Mouse (Mus musculus) limb, embryonic 12.5 days (tissue): Measurements from ENCODE around the gene Hspa1l. TPM values are rescaled to one million over a fixed set of nuclear protein-coding genes. Genes with fewer than 3 reads are reported as not detected.
"Not testable (repeated sequence)": the region's sequence is repeated elsewhere in the genome, so short reads cannot be mapped to it uniquely, and the experiment has no call there.

Experiments used
- ATAC-seq: fragments of 200-750 bp; cut with Nextera tagmentation; 2 replicates; pipeline ENCODE4 v1.8.0; 2017; ENCODE audit warnings: low read depth, moderate TSS enrichment; ENCODE audit not compliant: insufficient number of reproducible peaks, insufficient read depth, low FRiP score, low TSS enrichment
- H3K27ac ChIP-seq: fragments of 300-500 bp; sonication (generic); 2 replicates; pipeline ENCODE4 v1.5.1; 2016; ENCODE audit warnings: mild to moderate bottlenecking, moderate library complexity
- H3K27me3 ChIP-seq: fragments of 300-500 bp; sonication (generic); 2 replicates; pipeline ENCODE4 v1.6.1; 2016; ENCODE audit warnings: mild to moderate bottlenecking, moderate library complexity
- H3K36me3 ChIP-seq: fragments of 300-500 bp; sonication (generic); 2 replicates; pipeline ENCODE4 v1.6.1; 2016; ENCODE audit warnings: mild to moderate bottlenecking, moderate library complexity
- H3K4me1 ChIP-seq: fragments of 300-500 bp; sonication (generic); replicated peaks from 2 replicates; pipeline ENCODE4 v1.6.1; 2016
- H3K4me2 ChIP-seq: fragments of 300-500 bp; sonication (generic); 2 replicates; pipeline ENCODE4 v1.6.1; 2016; ENCODE audit warnings: mild to moderate bottlenecking, moderate library complexity
- H3K4me3 ChIP-seq: fragments of 300-500 bp; sonication (generic); replicated peaks from 2 replicates; pipeline ENCODE4 v1.5.1; 2016; ENCODE audit warnings: mild to moderate bottlenecking
- H3K9ac ChIP-seq: fragments of 300-500 bp; sonication (generic); replicated peaks from 2 replicates; pipeline ENCODE4 v1.6.1; 2016; ENCODE audit warnings: mild to moderate bottlenecking, moderate library complexity
- H3K9me3 ChIP-seq: fragments of 300-500 bp; sonication (generic); 2 replicates; pipeline ENCODE4 v1.6.1; 2016; ENCODE audit warnings: mild to moderate bottlenecking, moderate library complexity
- WGBS: fragments of 180-500 bp; shearing (Covaris S2); methylation state at CpG from one replicate; pipeline ENCODE4 v1.1.7; 2016; 5-methylcytosine and 5-hydroxymethylcytosine counted together
- polyA plus RNA-seq: library from polyadenylated mRNA; unstranded; fragments of >200 nt; fragmentation: Nextera tagmentation; extraction: Ambion mirVana; gene quantifications from 2 replicates; pipeline ENCODE4 v1.2.1, GENCODE M21; 2016

The Hspa1l gene
- polyA plus RNA-seq, 1 experiment from 2014 or later, result 1.0 TPM

- H3K4me1 ChIP-seq, result peaks cover 7% of the 10 kb centered on the region
- H3K9ac ChIP-seq, result no peak overlapping the region
- 81% methylated on average over 6 of the region's 6 CpGs for WGBS
- H3K36me3 ChIP-seq, result peaks cover 23% of the 10 kb centered on the region
- no peak overlapping the region for H3K4me2 ChIP-seq
- no peak overlapping the region for H3K27ac ChIP-seq
- no peak for ATAC-seq
- no peak overlapping the region for H3K4me3 ChIP-seq
- no peaks in the 10 kb centered on the region for H3K27me3 ChIP-seq
- no peaks in the 10 kb centered on the region for H3K9me3 ChIP-seq
Measured at GRCm38 (mm10) chr17:34937960-34938505, 34.5 kb upstream of the Hspa1l start.

DNA sequence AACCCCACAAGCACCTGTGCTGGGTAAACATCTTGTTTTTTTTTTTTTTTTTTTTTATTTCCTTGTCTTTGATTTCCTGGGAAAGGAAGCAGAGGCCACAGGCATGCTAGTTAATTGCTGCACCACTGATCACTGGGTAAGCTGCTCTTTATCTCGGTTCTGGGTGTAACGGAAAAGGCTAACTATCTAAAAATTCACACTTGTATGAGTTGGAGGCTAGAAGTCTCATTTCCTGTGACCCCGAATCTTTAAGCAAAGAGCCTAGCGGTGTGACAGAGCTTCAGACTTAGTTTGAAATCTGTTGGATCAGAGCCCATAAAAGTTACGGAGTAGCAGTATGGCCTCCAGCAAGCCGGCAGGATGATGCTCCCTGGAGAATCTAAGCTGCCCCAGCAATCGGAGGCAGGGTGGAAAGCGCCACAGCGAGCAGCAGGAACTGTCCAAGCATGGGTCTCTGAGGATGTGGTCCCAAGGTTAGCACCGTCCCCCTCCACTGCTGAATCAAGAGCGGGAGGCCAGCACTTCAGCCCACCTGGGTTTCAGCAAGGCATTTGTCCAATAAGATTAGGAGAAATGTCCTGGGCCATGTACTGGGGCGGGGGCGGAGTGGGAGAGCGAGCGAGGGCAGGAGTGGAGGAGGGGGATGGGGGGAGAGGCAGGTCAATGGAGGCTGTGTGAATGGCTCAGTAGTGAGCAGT is 31.0 kb upstream of the Hspa1l start:
- no peaks in the 10 kb centered on the region for H3K27me3 ChIP-seq
- H3K4me1 ChIP-seq, result peaks cover 7% of the 10 kb centered on the region
- no peaks in the 10 kb centered on the region for H3K9me3 ChIP-seq
- H3K27ac ChIP-seq, result peak overlapping the region; percentile 62; the same call in 1 of the 2 replicates
- H3K36me3 ChIP-seq, result no peaks in the 10 kb centered on the region
- 5% methylated on average over 15 of the region's 15 CpGs for WGBS
- ATAC-seq, result 0 out of 2 replicates have a peak, but pooled peaks have one; percentile 58
- peak overlapping the region; percentile 70 for H3K4me2 ChIP-seq
- H3K4me3 ChIP-seq, result peak overlapping the region; percentile 37
- peak overlapping the region; percentile 49 for H3K9ac ChIP-seq

GRCm38 (mm10) chr17:34943128-34943815 is 29.2 kb upstream of the Hspa1l start:
- no peak overlapping the region for H3K4me2 ChIP-seq
- 84% methylated on average over 4 of the region's 4 CpGs for WGBS

GRCm38 (mm10) chr17:34944362-34944761 is 28.1 kb upstream of the Hspa1l start:
- Histone ChIP-seq H3K4me3 (no peak overlapping the region), H3K4me2 (no peak overlapping the region), H3K36me3 (peaks cover 1% of the 10 kb centered on the region), H3K27ac (no peak overlapping the region), H3K9me3 (no peaks in the 10 kb centered on the region), H3K4me1 (peaks cover 7% of the 10 kb centered on the region), H3K27me3 (no peaks in the 10 kb centered on the region), H3K9ac (no peak overlapping the region)
- ATAC-seq, result no peak

More at GRCm38 (mm10) chr17:34943128-34943815, 29.2 kb upstream of the Hspa1l start:
- Histone ChIP-seq H3K36me3 (no peaks in the 10 kb centered on the region), H3K27ac (no peak overlapping the region), H3K27me3 (no peaks in the 10 kb centered on the region), H3K4me1 (peaks cover 7% of the 10 kb centered on the region), H3K9me3 (no peaks in the 10 kb centered on the region), H3K9ac (no peak overlapping the region), H3K4me3 (no peak overlapping the region)
- ATAC-seq, result no peak

DNA sequence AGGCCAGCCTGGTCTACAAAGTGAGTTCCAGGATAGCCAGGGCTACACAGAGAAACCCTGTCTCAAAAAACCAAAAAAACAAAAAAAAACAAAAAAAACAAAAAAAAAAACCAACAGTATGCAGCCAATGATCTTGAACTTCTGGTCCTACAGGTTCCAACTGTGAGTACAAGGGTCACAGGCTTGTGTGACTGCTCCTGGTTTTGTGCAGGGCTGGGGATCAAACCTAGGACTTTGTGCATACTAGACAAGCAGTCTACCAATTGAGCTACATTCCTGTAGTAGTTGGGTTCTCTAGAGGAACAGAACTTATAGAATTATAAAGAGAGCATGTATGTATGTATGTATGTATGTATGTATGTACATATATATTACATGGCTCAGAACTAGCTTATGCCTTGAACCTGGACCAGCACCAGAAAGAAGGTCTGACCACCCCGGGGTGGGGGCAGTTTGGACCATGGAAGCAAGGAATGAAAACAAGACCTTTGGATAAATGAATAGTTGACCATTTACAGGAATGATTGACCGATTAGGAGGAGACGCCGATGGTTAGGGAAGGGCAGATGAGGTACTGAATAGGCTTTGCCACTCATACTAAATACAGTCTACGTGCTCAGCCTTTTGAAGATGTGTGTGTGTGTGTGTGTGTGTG is 25.9 kb upstream of the Hspa1l start:
- H3K4me2 ChIP-seq, result no peak overlapping the region
- H3K9me3 ChIP-seq, result no peaks in the 10 kb centered on the region
- peaks cover 13% of the 10 kb centered on the region for H3K4me1 ChIP-seq
- WGBS, result 85% methylated on average over 5 of the region's 5 CpGs
- H3K27ac ChIP-seq, result no peak overlapping the region
- no peaks in the 10 kb centered on the region for H3K27me3 ChIP-seq
- H3K9ac ChIP-seq, result no peak overlapping the region
- no peak overlapping the region for H3K4me3 ChIP-seq
- ATAC-seq, result no peak
- peaks cover 22% of the 10 kb centered on the region for H3K36me3 ChIP-seq

DNA sequence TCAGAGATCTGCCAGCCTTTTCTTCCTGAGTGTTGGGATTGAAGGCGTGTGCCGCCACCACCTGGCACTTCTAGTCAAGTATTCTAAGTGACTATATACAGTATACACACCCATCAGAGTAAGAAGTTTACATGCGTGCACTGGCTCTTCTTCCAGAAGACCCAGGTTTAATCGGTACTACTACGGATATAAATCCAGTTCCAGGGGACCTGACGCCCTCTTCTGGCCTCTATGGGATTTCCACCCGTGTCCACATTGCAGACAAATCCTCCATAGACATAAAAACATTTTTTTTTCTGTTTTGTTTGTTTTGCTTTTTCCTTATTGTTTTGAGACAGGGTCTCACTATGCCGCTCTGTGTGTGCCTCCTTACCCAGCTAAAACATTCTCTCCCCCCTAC is 24.9 kb upstream of the Hspa1l start:
- Histone ChIP-seq H3K4me2 (no peak overlapping the region), H3K9ac (no peak overlapping the region), H3K27me3 (no peaks in the 10 kb centered on the region), H3K4me1 (peaks cover 9% of the 10 kb centered on the region), H3K27ac (no peak overlapping the region), H3K4me3 (no peak overlapping the region), H3K36me3 (peaks cover 22% of the 10 kb centered on the region), H3K9me3 (no peaks in the 10 kb centered on the region)
- ATAC-seq, result no peak
- WGBS, result 25% methylated on average over 8 of the region's 8 CpGs

GRCm38 (mm10) chr17:34948721-34949552 is 23.6 kb upstream of the Hspa1l start:
- peaks cover 22% of the 10 kb centered on the region for H3K36me3 ChIP-seq
- ATAC-seq, H3K9ac ChIP-seq, H3K4me1 ChIP-seq, H3K4me2 ChIP-seq, H3K9me3 ChIP-seq, H3K27me3 ChIP-seq: not testable (repeated sequence)
- WGBS, result 63% methylated on average over 9 of the region's 9 CpGs
- H3K27ac ChIP-seq, result peak overlapping the region; percentile 96; the same call in 1 of the 2 replicates
- 0 out of 2 replicates have a peak overlapping the region, but pooled peaks have one; percentile 97 for H3K4me3 ChIP-seq

DNA sequence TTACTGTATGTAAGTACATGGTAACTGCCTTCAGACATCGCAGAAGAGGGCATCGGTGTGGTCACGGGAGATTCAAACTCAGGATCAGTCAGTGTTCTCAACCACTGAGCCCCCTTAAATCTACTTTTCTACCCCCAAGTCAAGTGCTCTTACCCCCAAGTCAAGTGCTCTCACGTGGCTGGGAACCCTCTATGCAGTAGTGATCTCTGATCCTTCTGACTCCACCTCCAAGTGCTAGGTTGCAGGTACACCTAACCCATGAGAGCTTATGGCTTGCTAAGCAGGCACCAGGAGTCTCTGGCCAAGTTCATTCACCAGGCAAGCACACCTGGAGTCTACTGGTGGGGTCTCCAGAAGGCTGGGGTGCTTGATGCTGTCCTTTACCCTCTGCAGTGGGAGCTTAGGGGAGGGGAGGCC is 22.9 kb upstream of the Hspa1l start:
- peak overlapping the region; percentile 96 for H3K27ac ChIP-seq
- peaks cover 9% of the 10 kb centered on the region for H3K4me1 ChIP-seq
- no peak for ATAC-seq
- H3K4me2 ChIP-seq, result 0 out of 2 replicates have a peak overlapping the region, but pooled peaks have one; percentile 4
- peaks cover 22% of the 10 kb centered on the region for H3K36me3 ChIP-seq
- WGBS, result 32% methylated on average over 4 of the region's 4 CpGs
- 0 out of 2 replicates have a peak overlapping the region, but pooled peaks have one; percentile 97 for H3K4me3 ChIP-seq
- H3K9me3 ChIP-seq, result no peaks in the 10 kb centered on the region
- no peak overlapping the region for H3K9ac ChIP-seq
- no peaks in the 10 kb centered on the region for H3K27me3 ChIP-seq

- H3K27me3 ChIP-seq, result peaks cover 11% of the 10 kb centered on the region
- no peaks in the 10 kb centered on the region for H3K9me3 ChIP-seq
- peak overlapping the region; percentile 96 for H3K27ac ChIP-seq
- WGBS, result 22% methylated on average over 10 of the region's 10 CpGs
- H3K36me3 ChIP-seq, result peaks cover 22% of the 10 kb centered on the region
- peak overlapping the region; percentile 99 for H3K9ac ChIP-seq
- peaks cover 9% of the 10 kb centered on the region for H3K4me1 ChIP-seq
- peak overlapping the region; percentile 97 for H3K4me2 ChIP-seq
- ATAC-seq, result no peak
- peak overlapping the region; percentile 97 for H3K4me3 ChIP-seq
Measured at GRCm38 (mm10) chr17:34950514-34951455, 21.7 kb upstream of the Hspa1l start.
